Mouse (Mus musculus): ENCODE data around the gene Gm43638. TPM values are rescaled to one million over a fixed set of nuclear protein-coding genes. Genes with fewer than 3 reads are reported as not detected.

Gm43638 gene
- polyA plus RNA-seq (2017; shearing (Covaris generic)), result not detected

GRCm38 (mm10) chr5:87486706-87487105 is at the start of gene Gm43638:
Gene Gm43638, minus strand, starts transcription at chr5:87486806.

DNA sequence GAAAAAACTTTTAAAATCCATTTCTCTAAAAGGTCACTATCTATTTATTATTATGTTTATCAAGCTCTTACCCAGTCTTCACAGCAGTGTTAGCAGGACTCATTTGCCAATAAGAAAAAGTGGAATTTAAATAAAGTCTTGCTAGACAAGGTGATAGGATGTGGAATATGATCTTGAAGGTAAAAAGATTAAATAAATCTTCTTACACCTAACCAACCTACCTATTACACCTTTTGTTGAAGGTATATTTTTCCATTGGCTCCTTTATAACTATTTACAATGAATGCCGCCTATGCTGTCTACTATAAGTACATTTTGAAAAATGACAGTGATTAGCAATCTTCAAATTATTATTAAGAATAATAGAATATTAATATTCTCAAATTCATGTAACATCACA is 4.2 kb upstream of the Gm43638 start, which contains the start of gene Ugt2a1:
Ugt2a1 (minus strand) TSS at position 101 of the 400 bp plus-strand sequence.

GRCm38 (mm10) chr5:87482160-87482559 is 4.4 kb downstream of the Gm43638 start, which contains the start of gene Ugt2a2:
Gene Ugt2a2, minus strand, starts transcription at chr5:87482260.

GRCm38 (mm10) chr5:87424041-87424440 is 62.6 kb downstream of the Gm43638 start, which contains the start of gene Ugt2b38:
Gene Ugt2b38, minus strand, starts transcription at chr5:87424203.

Other genes with a start within 250 kb of the Gm43638 start
- gene Ugt2b37, start 232.0 kb downstream of the Gm43638 start, polyA plus RNA-seq (2017; shearing (Covaris generic)), result 1 to 10 TPM in 1 of 2 experiments, under 1 TPM in 1; 0.19 to 1.2 TPM
- gene Ugt2a3, start 149.6 kb downstream of the Gm43638 start, polyA plus RNA-seq (2017; shearing (Covaris generic)), result under 1 TPM in 1 of 2 experiments, not detected in 1; 0.87 TPM
- not detected for gene Ugt2b38, start 62.6 kb downstream of the Gm43638 start, polyA plus RNA-seq (2017; shearing (Covaris generic))
- not detected for gene Ugt2a2, start 4.5 kb downstream of the Gm43638 start, polyA plus RNA-seq (2017; shearing (Covaris generic))
- not detected for gene Ugt2a1, start 4.1 kb upstream of the Gm43638 start, polyA plus RNA-seq (2017; shearing (Covaris generic))
- under 1 TPM in 1 of 2 experiments, not detected in 1; 0.10 TPM for gene Sult1b1, start 51.4 kb upstream of the Gm43638 start, polyA plus RNA-seq (2017; shearing (Covaris generic))
- gene Sult1d1, start 82.2 kb upstream of the Gm43638 start, polyA plus RNA-seq (2017; shearing (Covaris generic)), result under 1 TPM; 0.06 to 0.42 TPM
- gene Sult1e1, start 104.8 kb upstream of the Gm43638 start, polyA plus RNA-seq (2017; shearing (Covaris generic)), result under 1 TPM in 1 of 2 experiments, not detected in 1; 0.31 TPM
- gene Csn1s1, start 179.4 kb upstream of the Gm43638 start, polyA plus RNA-seq (2017; shearing (Covaris generic)), result 1 to 10 TPM in 1 of 2 experiments, not detected in 1; 1.8 TPM
- gene Csn2, start 212.8 kb upstream of the Gm43638 start, polyA plus RNA-seq (2017; shearing (Covaris generic)), result not detected

All from inflammation-experienced regulatory T-cells (primary cell).